Mouse (Mus musculus): ENCODE measurements around the gene Lrp10. TPM values are rescaled to one million over a fixed set of nuclear protein-coding genes. Genes with fewer than 3 reads are reported as not detected.

Gene Lrp10
- polyA plus RNA-seq, 1 experiment from 2014 or later, result 26.6 TPM

- Histone ChIP-seq H3K4me3 (ENCODE audit: low read depth, low read length) (no peak overlapping the region), H3K4me2 (ENCODE audit: low read depth) (no peak overlapping the region), H3K4me1 (ENCODE audit: control insufficient read depth, insufficient read depth, low read length) (peaks cover 3% of the 10 kb centered on the region; the same call in 1 of the 2 replicates), H3K36me3 (ENCODE audit: control insufficient read depth, insufficient read depth, low read length) (no peaks in the 10 kb centered on the region), H3K9ac (ENCODE audit: low read length) (no peak overlapping the region), H3K27ac (ENCODE audit: low read depth, low read length) (no peak overlapping the region), H3K9me3 (ENCODE audit: control insufficient read depth, low read length) (no peaks in the 10 kb centered on the region), H3K27me3 (ENCODE audit: control insufficient read depth, insufficient read depth, low read length) (no peaks in the 10 kb centered on the region)
- ATAC-seq (ENCODE audit: insufficient read depth, low FRiP score, low TSS enrichment), result no peak
- WGBS, result 89% methylated on average over 3 of the region's 3 CpGs
- DNase-seq (ENCODE audit: low spot score), result no peak
Observed at GRCm38 (mm10) chr14:54442548-54442947, 21.4 kb upstream of the Lrp10 start.

- no peak overlapping the region for H3K27ac ChIP-seq (ENCODE audit: low read depth, low read length)
- H3K27me3 ChIP-seq (ENCODE audit: control insufficient read depth, insufficient read depth, low read length), result no peaks in the 10 kb centered on the region
- H3K4me1 ChIP-seq (ENCODE audit: control insufficient read depth, insufficient read depth, low read length), result peaks cover 3% of the 10 kb centered on the region; the same call in 1 of the 2 replicates
- ATAC-seq (ENCODE audit: insufficient read depth, low FRiP score, low TSS enrichment) (no peak), DNase-seq (ENCODE audit: low spot score) (no peak)
- no peak overlapping the region for H3K4me3 ChIP-seq (ENCODE audit: low read depth, low read length)
- no peak overlapping the region for H3K9ac ChIP-seq (ENCODE audit: low read length)
- no peaks in the 10 kb centered on the region for H3K36me3 ChIP-seq (ENCODE audit: control insufficient read depth, insufficient read depth, low read length)
- 12% methylated on average over 3 of the region's 3 CpGs for WGBS
- H3K4me2 ChIP-seq (ENCODE audit: low read depth), result no peak overlapping the region
- no peaks in the 10 kb centered on the region for H3K9me3 ChIP-seq (ENCODE audit: control insufficient read depth, low read length)
Observed at GRCm38 (mm10) chr14:54443196-54443595, 20.7 kb upstream of the Lrp10 start.

GRCm38 (mm10) chr14:54443712-54444618, 20.0 kb upstream of the Lrp10 start:
- Histone ChIP-seq H3K27ac (ENCODE audit: low read depth, low read length) (no peak overlapping the region), H3K4me2 (ENCODE audit: low read depth) (no peak overlapping the region), H3K36me3 (ENCODE audit: control insufficient read depth, insufficient read depth, low read length) (no peaks in the 10 kb centered on the region), H3K4me1 (ENCODE audit: control insufficient read depth, insufficient read depth, low read length) (peaks cover 3% of the 10 kb centered on the region; the same call in 1 of the 2 replicates), H3K27me3 (ENCODE audit: control insufficient read depth, insufficient read depth, low read length) (no peaks in the 10 kb centered on the region), H3K9me3 (ENCODE audit: control insufficient read depth, low read length) (no peaks in the 10 kb centered on the region), H3K9ac (ENCODE audit: low read length) (peak overlapping the region; percentile 18; the same call in 1 of the 2 replicates), H3K4me3 (ENCODE audit: low read depth, low read length) (no peak overlapping the region)
- ATAC-seq (ENCODE audit: insufficient read depth, low FRiP score, low TSS enrichment) (no peak), DNase-seq (ENCODE audit: low spot score) (no peak)
- WGBS, result 61% methylated on average over 15 of the region's 15 CpGs

- Histone ChIP-seq H3K9ac (ENCODE audit: low read length) (no peak overlapping the region), H3K36me3 (ENCODE audit: control insufficient read depth, insufficient read depth, low read length) (no peaks in the 10 kb centered on the region), H3K4me1 (ENCODE audit: control insufficient read depth, insufficient read depth, low read length) (peaks cover 3% of the 10 kb centered on the region; the same call in 1 of the 2 replicates), H3K27ac (ENCODE audit: low read depth, low read length) (no peak overlapping the region), H3K4me3 (ENCODE audit: low read depth, low read length) (no peak overlapping the region), H3K4me2 (ENCODE audit: low read depth) (no peak overlapping the region), H3K9me3 (ENCODE audit: control insufficient read depth, low read length) (no peaks in the 10 kb centered on the region), H3K27me3 (ENCODE audit: control insufficient read depth, insufficient read depth, low read length) (no peaks in the 10 kb centered on the region)
- DNase-seq (ENCODE audit: low spot score), result no peak
- WGBS, result 79% methylated on average over 3 of the region's 3 CpGs
- ATAC-seq (ENCODE audit: insufficient read depth, low FRiP score, low TSS enrichment), result no peak
Observed at GRCm38 (mm10) chr14:54445476-54445875, 18.5 kb upstream of the Lrp10 start.

- Histone ChIP-seq H3K36me3 (ENCODE audit: control insufficient read depth, insufficient read depth, low read length) (no peaks in the 10 kb centered on the region), H3K9me3 (ENCODE audit: control insufficient read depth, low read length) (no peaks in the 10 kb centered on the region), H3K27ac (ENCODE audit: low read depth, low read length) (no peak overlapping the region), H3K4me2 (ENCODE audit: low read depth) (no peak overlapping the region), H3K9ac (ENCODE audit: low read length) (no peak overlapping the region), H3K4me3 (ENCODE audit: low read depth, low read length) (no peak overlapping the region), H3K4me1 (ENCODE audit: control insufficient read depth, insufficient read depth, low read length) (no peaks in the 10 kb centered on the region), H3K27me3 (ENCODE audit: control insufficient read depth, insufficient read depth, low read length) (no peaks in the 10 kb centered on the region)
- ATAC-seq (ENCODE audit: insufficient read depth, low FRiP score, low TSS enrichment) (no peak), DNase-seq (ENCODE audit: low spot score) (no peak)
- WGBS, result 92% methylated on average over 9 of the region's 9 CpGs
Observed at GRCm38 (mm10) chr14:54453566-54453965, 10.4 kb upstream of the Lrp10 start.

GRCm38 (mm10) chr14:54454669-54455528, 9.0 kb upstream of the Lrp10 start:
- ATAC-seq (ENCODE audit: insufficient read depth, low FRiP score, low TSS enrichment), result no peak
- H3K4me3 ChIP-seq (ENCODE audit: low read depth, low read length), result no peak overlapping the region
- H3K27me3 ChIP-seq (ENCODE audit: control insufficient read depth, insufficient read depth, low read length), result no peaks in the 10 kb centered on the region
- WGBS, result 84% methylated on average over 11 of the region's 11 CpGs
- H3K27ac ChIP-seq (ENCODE audit: low read depth, low read length), result no peak overlapping the region
- H3K9ac ChIP-seq (ENCODE audit: low read length), result no peak overlapping the region
- no peak for DNase-seq (ENCODE audit: low spot score)
- no peaks in the 10 kb centered on the region for H3K4me1 ChIP-seq (ENCODE audit: control insufficient read depth, insufficient read depth, low read length)
- H3K4me2 ChIP-seq (ENCODE audit: low read depth), result no peak overlapping the region
- no peaks in the 10 kb centered on the region for H3K36me3 ChIP-seq (ENCODE audit: control insufficient read depth, insufficient read depth, low read length)
- no peaks in the 10 kb centered on the region for H3K9me3 ChIP-seq (ENCODE audit: control insufficient read depth, low read length)

- H3K27ac ChIP-seq (ENCODE audit: low read depth, low read length), result no peak overlapping the region
- H3K27me3 ChIP-seq (ENCODE audit: control insufficient read depth, insufficient read depth, low read length), result no peaks in the 10 kb centered on the region
- DNase-seq (ENCODE audit: low spot score), result no peak
- WGBS, result 91% methylated on average over 14 of the region's 14 CpGs
- no peaks in the 10 kb centered on the region for H3K4me1 ChIP-seq (ENCODE audit: control insufficient read depth, insufficient read depth, low read length)
- no peak overlapping the region for H3K4me3 ChIP-seq (ENCODE audit: low read depth, low read length)
- no peak overlapping the region for H3K9ac ChIP-seq (ENCODE audit: low read length)
- no peak overlapping the region for H3K4me2 ChIP-seq (ENCODE audit: low read depth)
- no peaks in the 10 kb centered on the region for H3K36me3 ChIP-seq (ENCODE audit: control insufficient read depth, insufficient read depth, low read length)
- no peak for ATAC-seq (ENCODE audit: insufficient read depth, low FRiP score, low TSS enrichment)
- H3K9me3 ChIP-seq (ENCODE audit: control insufficient read depth, low read length), result no peaks in the 10 kb centered on the region
Observed at GRCm38 (mm10) chr14:54457907-54458569, 5.9 kb upstream of the Lrp10 start.

GRCm38 (mm10) chr14:54462146-54462545, 1.8 kb upstream of the Lrp10 start:
- H3K27me3 ChIP-seq (ENCODE audit: control insufficient read depth, insufficient read depth, low read length), result no peaks in the 10 kb centered on the region
- ATAC-seq (ENCODE audit: insufficient read depth, low FRiP score, low TSS enrichment), result no peak
- no peaks in the 10 kb centered on the region for H3K4me1 ChIP-seq (ENCODE audit: control insufficient read depth, insufficient read depth, low read length)
- no peak overlapping the region for H3K4me2 ChIP-seq (ENCODE audit: low read depth)
- H3K36me3 ChIP-seq (ENCODE audit: control insufficient read depth, insufficient read depth, low read length), result no peaks in the 10 kb centered on the region
- H3K9ac ChIP-seq (ENCODE audit: low read length), result no peak overlapping the region
- WGBS, result 87% methylated on average over 4 of the region's 4 CpGs
- H3K4me3 ChIP-seq (ENCODE audit: low read depth, low read length), result no peak overlapping the region
- H3K27ac ChIP-seq (ENCODE audit: low read depth, low read length), result no peak overlapping the region
- H3K9me3 ChIP-seq (ENCODE audit: control insufficient read depth, low read length), result no peaks in the 10 kb centered on the region
- DNase-seq (ENCODE audit: low spot score), result no peak

Data from neural tube, embryonic 11.5 days (tissue).